Comparison of ENCODE assay signal across 25 mouse cellular contexts in the genomic region with DNA sequence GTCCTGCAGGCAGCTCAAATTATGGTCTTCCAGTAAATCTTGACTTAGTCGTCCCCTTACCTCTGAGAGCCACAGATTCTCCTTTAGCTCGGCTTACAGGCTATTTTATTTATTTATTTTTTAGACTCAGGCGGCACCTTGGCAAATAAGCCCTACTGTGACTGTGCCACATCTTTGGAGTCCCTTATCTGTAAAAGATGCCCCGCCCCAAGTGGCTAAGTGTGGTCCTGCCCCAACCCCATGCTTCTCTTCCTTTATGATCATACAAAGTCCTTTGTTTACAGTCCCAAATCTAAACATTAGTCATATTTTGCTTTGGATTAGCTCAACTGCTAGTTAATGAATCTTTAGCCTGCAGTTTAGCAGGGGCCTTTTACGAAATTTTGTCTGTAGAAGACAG. TPM values are rescaled to one million over a fixed set of nuclear protein-coding genes. Genes with fewer than 3 reads are reported as not detected.
DNase-seq lines count a peak whose midpoint lies in the region; ATAC-seq and TF ChIP-seq lines count a peak whose summit lies in the region.
"Had no signal": no experiment of that assay in that cellular context is flagged by ENCODE, and none has a peak within 500 bp of the region (broad histone marks: within the 10 kb centered on the region; RNA-seq: fewer than 3 reads in every experiment).

No protein-coding gene starts in this region.

- no peak for TF ChIP-seq CTCF in lung, adult 2 months (IDR thresholded peaks at IDR 0.05; ENCODE audit: insufficient read depth, low read length)
- 0 out of 2 replicates have a peak, but pooled peaks have one; percentile 13 for TF ChIP-seq CTCF in stomach, postnatal 0 days (IDR thresholded peaks at IDR 0.05; ENCODE audit: low read depth)

- no peak overlapping the region for H3K4me3 ChIP-seq in lung, embryonic 15.5 days
- H3K4me3 ChIP-seq in lung, adult 2 months (replicated peaks; ENCODE audit: extremely low read depth, low read depth, low read length): no peak overlapping the region
- H3K4me3 ChIP-seq in intestine, embryonic 15.5 days (replicated peaks): no peak overlapping the region
- peak overlapping the region; percentile 58 for H3K4me3 ChIP-seq in limb, embryonic 13.5 days
- no peak overlapping the region for H3K4me3 ChIP-seq in stomach, postnatal 0 days (ENCODE audit: low read depth, low read length)
- H3K4me3 ChIP-seq: heart, adult 2 months; heart, embryonic 15.5 days; hindbrain, embryonic 15.5 days; neural tube, embryonic 15.5 days had no signal

- H3K9ac ChIP-seq in lung, embryonic 15.5 days: no peak overlapping the region
- H3K9ac ChIP-seq in intestine, embryonic 15.5 days: no peak overlapping the region
- H3K9ac ChIP-seq in limb, embryonic 13.5 days: peak overlapping the region; percentile 81
- no peak overlapping the region for H3K9ac ChIP-seq in stomach, postnatal 0 days (ENCODE audit: low read length)
- H3K9ac ChIP-seq: forebrain, postnatal 0 days; heart, embryonic 15.5 days; hindbrain, embryonic 15.5 days; liver, embryonic 14.5 days; neural tube, embryonic 15.5 days had no signal

- no peak overlapping the region for H3K27ac ChIP-seq in lung, embryonic 15.5 days
- H3K27ac ChIP-seq in intestine, embryonic 15.5 days: no peak overlapping the region
- H3K27ac ChIP-seq in limb, embryonic 13.5 days: no peak overlapping the region
- H3K27ac ChIP-seq in stomach, postnatal 0 days (replicated peaks): no peak overlapping the region
- H3K27ac ChIP-seq: heart, adult 2 months; heart, embryonic 15.5 days; hindbrain, embryonic 15.5 days; kidney, postnatal 0 days; liver, embryonic 14.5 days; neural tube, embryonic 15.5 days had no signal

- DNase-seq in lung, adult 2 months: no peak
- no peak for DNase-seq in stomach, postnatal 0 days (ENCODE audit: low spot score)
- DNase-seq in ovary, postnatal 14 days (ENCODE audit: low spot score): no peak
- DNase-seq in urinary bladder, adult 18-20 months (ENCODE audit: low spot score in 2 of 2): no peak
- DNase-seq in B cell, adult 2 months: no peak
- DNase-seq: adrenal gland, postnatal 25 days; cerebellum, adult 9-11 months; forebrain, postnatal 0 days; gastrocnemius, postnatal 14 days; heart, adult 2 months; heart, postnatal 36 days; kidney, adult 18-20 months; left cerebral cortex, postnatal 4 days; lung, postnatal 10 days; thymus, adult 18-20 months; thymus, postnatal 4 days had no signal

- TF ChIP-seq EP300 in stomach, postnatal 0 days (optimal IDR thresholded peaks at IDR 0.05): no peak

- TF ChIP-seq POLR2A in lung, adult 2 months (IDR thresholded peaks at IDR 0.05; ENCODE audit: borderline replicate concordance, extremely low read depth, low read depth, low read length): no peak

- no peaks in the 10 kb centered on the region for H3K9me3 ChIP-seq in lung, embryonic 15.5 days
- H3K9me3 ChIP-seq in intestine, embryonic 15.5 days: no peaks in the 10 kb centered on the region
- no peaks in the 10 kb centered on the region for H3K9me3 ChIP-seq in limb, embryonic 13.5 days
- no peaks in the 10 kb centered on the region for H3K9me3 ChIP-seq in stomach, postnatal 0 days (ENCODE audit: control insufficient read depth, low read length)
- H3K9me3 ChIP-seq: heart, embryonic 15.5 days; hindbrain, embryonic 15.5 days; neural tube, embryonic 15.5 days had no signal

- H3K4me1 ChIP-seq in lung, embryonic 15.5 days: peaks cover 90% of the 10 kb centered on the region
- peaks cover 14% of the 10 kb centered on the region for H3K4me1 ChIP-seq in lung, adult 2 months (ENCODE audit: control insufficient read depth, insufficient read depth, low read length)
- H3K4me1 ChIP-seq in intestine, embryonic 15.5 days (replicated peaks): peaks cover 26% of the 10 kb centered on the region
- peaks cover 75% of the 10 kb centered on the region for H3K4me1 ChIP-seq in limb, embryonic 13.5 days
- peaks cover under 1% of the 10 kb centered on the region; the same call in 1 of the 2 replicates for H3K4me1 ChIP-seq in stomach, postnatal 0 days (replicated peaks; ENCODE audit: control insufficient read depth, insufficient read depth)

- 25% methylated on average over 5 of the region's 5 CpGs for WGBS in lung, embryonic 15.5 days
- WGBS in lung, adult 2 months: 43% methylated on average over 5 of the region's 5 CpGs
- WGBS in intestine, embryonic 15.5 days: 30% methylated on average over 5 of the region's 5 CpGs
- WGBS in limb, embryonic 13.5 days: 33% methylated on average over 5 of the region's 5 CpGs
- 28% methylated on average over 5 of the region's 5 CpGs for WGBS in stomach, postnatal 0 days

- H3K36me3 ChIP-seq in lung, embryonic 15.5 days: no peaks in the 10 kb centered on the region
- H3K36me3 ChIP-seq in intestine, embryonic 15.5 days: no peaks in the 10 kb centered on the region
- peaks cover 2% of the 10 kb centered on the region; the same call in 1 of the 2 replicates for H3K36me3 ChIP-seq in limb, embryonic 13.5 days
- H3K36me3 ChIP-seq in stomach, postnatal 0 days (ENCODE audit: control insufficient read depth, insufficient read depth, low read length): no peaks in the 10 kb centered on the region
- H3K36me3 ChIP-seq: heart, embryonic 15.5 days; hindbrain, embryonic 15.5 days; neural tube, embryonic 15.5 days had no signal

- no peak for ATAC-seq in lung, embryonic 15.5 days (ENCODE audit: borderline replicate concordance, extremely low read depth, low FRiP score, low TSS enrichment)
- peak; percentile 55; the same call in 1 of the 2 replicates for ATAC-seq in intestine, embryonic 15.5 days
- ATAC-seq in limb, embryonic 13.5 days (ENCODE audit: low FRiP score, low read depth): no peak
- peak; percentile 53; the same call in 1 of the 2 replicates for ATAC-seq in stomach, postnatal 0 days (ENCODE audit: low FRiP score, low TSS enrichment)
- ATAC-seq: forebrain, postnatal 0 days had no signal

- H3K27me3 ChIP-seq in lung, embryonic 15.5 days: no peaks in the 10 kb centered on the region
- no peaks in the 10 kb centered on the region for H3K27me3 ChIP-seq in intestine, embryonic 15.5 days (replicated peaks)
- H3K27me3 ChIP-seq in limb, embryonic 13.5 days: no peaks in the 10 kb centered on the region
- no peaks in the 10 kb centered on the region for H3K27me3 ChIP-seq in stomach, postnatal 0 days (ENCODE audit: control insufficient read depth, insufficient read depth, low read length)
- H3K27me3 ChIP-seq: heart, embryonic 15.5 days; hindbrain, embryonic 15.5 days; neural tube, embryonic 15.5 days had no signal

- peak overlapping the region; percentile 51; the same call in 1 of the 2 replicates for H3K4me2 ChIP-seq in lung, embryonic 15.5 days
- H3K4me2 ChIP-seq in intestine, embryonic 15.5 days (replicated peaks): no peak overlapping the region
- peak overlapping the region; percentile 87 for H3K4me2 ChIP-seq in limb, embryonic 13.5 days (replicated peaks)
- H3K4me2 ChIP-seq in stomach, postnatal 0 days (replicated peaks; ENCODE audit: low read depth): no peak overlapping the region
- H3K4me2 ChIP-seq: heart, embryonic 15.5 days; hindbrain, embryonic 15.5 days; midbrain, embryonic 11.5 days; neural tube, embryonic 15.5 days had no signal

RNA-seq across cellular contexts. Expression of a gene that starts 55.3 kb away (rescaled TPM):
- 46.1 and 47.2 TPM in 2 replicates for polyA plus RNA-seq in lung, embryonic 15.5 days (2015; fragmentation: Nextera tagmentation; extraction: Ambion mirVana)
- polyA plus RNA-seq in lung, adult 2 months (2012; rRNA removed): 4.8 and 7.4 TPM in 2 replicates
- polyA plus RNA-seq in intestine, embryonic 15.5 days (2015; fragmentation: Nextera tagmentation; extraction: Ambion mirVana): 17.5 and 19.1 TPM in 2 replicates
- polyA plus RNA-seq in limb, embryonic 13.5 days (2015; fragmentation: Nextera tagmentation; extraction: Ambion mirVana): 61.5 and 66.1 TPM in 2 replicates
- polyA plus RNA-seq in stomach, postnatal 0 days (2015; fragmentation: Nextera tagmentation; extraction: Ambion mirVana): 5.7 and 5.8 TPM in 2 replicates

Comparison
In these comparisons a context has a peak if more than half of its experiments do, and no peak if none do; other contexts are left out.
1. ATAC-seq: peak in intestine, embryonic 15.5 days (single experiment) and stomach, postnatal 0 days (single experiment); none in lung, embryonic 15.5 days (single experiment) and limb, embryonic 13.5 days (single experiment).
2. H3K4me2 ChIP-seq: peak in lung, embryonic 15.5 days (single experiment) and limb, embryonic 13.5 days (single experiment); none in intestine, embryonic 15.5 days (single experiment) and stomach, postnatal 0 days (single experiment).